8 mouse cellular contexts compared by ENCODE assay signal in genomic region chr4:108780057-108780863, GRCm38 (mm10). TPM values are rescaled to one million over a fixed set of nuclear protein-coding genes. Genes with fewer than 3 reads are reported as not detected.
DNase-seq lines count a peak whose midpoint lies in the region; ATAC-seq and TF ChIP-seq lines count a peak whose summit lies in the region.

Gene Zfyve9, minus strand, starts transcription at chr4:108780798.

- peak within 1 kb of the TSS; percentile 70 for H3K4me2 ChIP-seq in intestine, embryonic 14.5 days (ENCODE audit: low read length)

- H3K9ac ChIP-seq in intestine, embryonic 14.5 days (ENCODE audit: low read length), result peak within 1 kb of the TSS; percentile 89

- peaks cover 4% of the 10 kb centered on the region for H3K4me1 ChIP-seq in cortical plate, adult 2 months (ENCODE audit: control insufficient read depth, insufficient read depth, low read length)
- H3K4me1 ChIP-seq in intestine, embryonic 14.5 days (replicated peaks; ENCODE audit: control insufficient read depth, insufficient read depth, low read length), result 0 out of 2 replicates have a peak, but pooled peaks cover 2% of the 10 kb centered on the region

- H3K27me3 ChIP-seq in intestine, embryonic 14.5 days (replicated peaks; ENCODE audit: control insufficient read depth, insufficient read depth, low read length), result no peaks in the 10 kb centered on the region

- intact Hi-C loops in left cerebral cortex, postnatal 36 days (cut with DNase I), result loop anchor here (2.0 kb wide), 1 partner anchor 53 kb away; the partner anchor contains the start of gene Btf3l4

- no peaks in the 10 kb centered on the region for H3K36me3 ChIP-seq in intestine, embryonic 14.5 days (ENCODE audit: control insufficient read depth, insufficient read depth, low read length)

- H3K9me3 ChIP-seq in intestine, embryonic 14.5 days (ENCODE audit: control insufficient read depth, low read length), result no peaks in the 10 kb centered on the region

- DNase-seq in adrenal gland, adult (ENCODE audit: inconsistent age in 2 of 2, low spot score in 1 of 2), result peak; percentile 87 to 93
- DNase-seq in gastrocnemius, postnatal 25 days, result peak; percentile 85
- DNase-seq in intestine, embryonic 14.5 days (ENCODE audit: low spot score), result peak; percentile 89
- DNase-seq in left cerebral cortex, postnatal 36 days (ENCODE audit: low spot score in 2 of 2), result peak; percentile 78 to 89
- peak; percentile 75 for DNase-seq in mesoderm, embryonic 11.5 days (ENCODE audit: low read depth, low spot score)
- peak; percentile 85 for DNase-seq in right cerebral cortex, postnatal 25 days
- DNase-seq in urinary bladder, postnatal 36 days (ENCODE audit: low spot score in 2 of 2), result peak; percentile 73 to 78

- no peak for TF ChIP-seq CTCF in cortical plate, adult 2 months (IDR thresholded peaks at IDR 0.05; ENCODE audit: extremely low read depth, insufficient read depth, low read length)

- peak within 1 kb of the TSS; percentile 100 for H3K27ac ChIP-seq in cortical plate, adult 2 months (ENCODE audit: insufficient read depth, low read length)
- peak within 1 kb of the TSS; percentile 97 for H3K27ac ChIP-seq in intestine, embryonic 14.5 days (ENCODE audit: low read depth)

- under 1% methylated on average over 107 of the region's 111 CpGs for WGBS in intestine, embryonic 14.5 days

- no peak for TF ChIP-seq POLR2A in cortical plate, adult 2 months (IDR thresholded peaks at IDR 0.05; ENCODE audit: extremely low read depth, insufficient read depth, low read length)

- peak within 1 kb of the TSS; percentile 84 for H3K4me3 ChIP-seq in cortical plate, adult 2 months (ENCODE audit: insufficient read depth, low read length)
- H3K4me3 ChIP-seq in intestine, embryonic 14.5 days (ENCODE audit: low read depth, low read length), result peak within 1 kb of the TSS; percentile 54

- ATAC-seq in intestine, embryonic 14.5 days (replicated peaks; ENCODE audit: low FRiP score, low TSS enrichment, low read depth), result peak; percentile 86

RNA-seq across cellular contexts. Expression of gene Zfyve9, which starts in this region (rescaled TPM):
- 23.6 and 24.2 TPM in 2 replicates for polyA plus RNA-seq in cortical plate, adult 2 months (2012; rRNA removed)
- total RNA-seq in gastrocnemius, postnatal 25 days (2021), result 10 to 100 TPM; 35.0 to 43.7 TPM
- 4.5 and 4.9 TPM in 2 replicates for polyA plus RNA-seq in intestine, embryonic 14.5 days (2014; fragmentation: Nextera tagmentation; extraction: Ambion mirVana)
- total RNA-seq in left cerebral cortex, postnatal 36 days (2021), result 10 to 100 TPM; 63.7 to 67.4 TPM

Comparison
In these comparisons a context has a peak if more than half of its experiments do, and no peak if none do; other contexts are left out.
1. Peak in every context shown above with its lines: DNase-seq, ATAC-seq, H3K4me3 ChIP-seq and H3K27ac ChIP-seq.